Mouse (Mus musculus) duodenum, adult 2 months (tissue): ENCODE data around the gene Spred3. TPM values are rescaled to one million over a fixed set of nuclear protein-coding genes. Genes with fewer than 3 reads are reported as not detected.

Experiments used
- polyA plus RNA-seq: library from polyadenylated mRNA; depleted of rRNA; stranded (reverse); fragments of >200 nt; gene quantifications from 2 replicates; pipeline ENCODE4 v1.2.3, GENCODE M21; 2012; ENCODE audit warnings: low replicate concordance; rRNA removed

The Spred3 gene
- polyA plus RNA-seq, result 1.1 and 2.2 TPM in 2 replicates

DNA sequence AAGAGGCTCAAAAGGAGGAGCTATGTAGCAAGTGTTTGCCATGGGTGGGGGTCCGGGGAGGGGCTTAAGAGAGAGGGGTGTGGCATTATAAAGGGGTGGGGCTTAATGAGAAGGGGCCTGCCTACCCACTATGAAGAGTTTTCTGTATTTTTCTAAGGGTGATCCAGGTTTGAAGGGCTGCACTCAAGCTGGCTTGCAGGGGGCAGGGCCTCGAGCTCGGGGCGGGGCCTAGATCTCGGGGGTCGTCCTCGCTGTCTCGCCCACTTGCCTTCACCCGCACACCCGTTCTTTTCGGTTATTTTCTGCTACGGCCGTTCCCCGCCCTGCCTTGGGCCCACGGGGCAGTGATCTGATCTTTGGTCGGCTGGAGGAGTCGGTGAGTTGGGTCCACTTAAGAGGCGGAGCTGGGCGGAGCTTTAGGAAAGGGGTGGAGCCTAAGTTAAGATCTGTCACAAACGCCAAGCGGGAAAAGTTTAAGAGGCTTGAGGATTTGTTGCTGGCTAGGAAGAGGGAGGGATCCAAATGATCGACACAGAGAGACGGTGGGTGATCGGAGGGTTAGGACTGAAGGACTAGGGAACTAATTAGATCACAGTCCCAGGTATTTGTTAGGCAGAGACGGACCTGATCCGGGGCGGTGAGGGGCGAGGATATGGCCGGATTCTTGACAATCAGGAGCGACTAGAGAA lies at the start of gene Spred3, which contains the start of gene Ggn:
Gene Spred3 (minus strand): TSS at position 346 of the 689 bp plus-strand sequence.
Gene Ggn (plus strand): TSS at position 145 of the 689 bp plus-strand sequence.

DNA sequence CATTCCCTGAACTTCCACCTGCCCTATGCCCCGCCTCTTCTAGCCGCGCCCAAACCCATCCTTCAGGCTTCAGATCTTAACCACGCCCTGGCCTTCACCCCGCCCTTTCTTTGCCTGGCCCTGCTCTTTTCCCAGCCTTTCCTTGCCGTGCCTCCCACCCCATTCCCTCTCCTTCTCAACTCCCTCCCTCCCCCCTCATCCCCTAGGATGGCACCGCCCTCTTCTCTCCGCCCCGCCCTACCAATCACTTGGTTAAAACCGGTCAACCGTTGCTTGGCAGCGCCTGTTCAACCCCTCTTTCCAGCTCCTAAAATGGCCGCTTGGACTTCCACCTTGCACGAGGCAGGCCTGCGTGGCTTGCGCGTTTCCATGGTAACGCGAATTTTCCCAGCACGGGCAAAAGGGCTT lies 43.5 kb upstream of the Spred3 start, which contains the start of gene Catsperg1:
Gene Catsperg1 (minus strand): TSS at position 361 of the 408 bp plus-strand sequence.

DNA sequence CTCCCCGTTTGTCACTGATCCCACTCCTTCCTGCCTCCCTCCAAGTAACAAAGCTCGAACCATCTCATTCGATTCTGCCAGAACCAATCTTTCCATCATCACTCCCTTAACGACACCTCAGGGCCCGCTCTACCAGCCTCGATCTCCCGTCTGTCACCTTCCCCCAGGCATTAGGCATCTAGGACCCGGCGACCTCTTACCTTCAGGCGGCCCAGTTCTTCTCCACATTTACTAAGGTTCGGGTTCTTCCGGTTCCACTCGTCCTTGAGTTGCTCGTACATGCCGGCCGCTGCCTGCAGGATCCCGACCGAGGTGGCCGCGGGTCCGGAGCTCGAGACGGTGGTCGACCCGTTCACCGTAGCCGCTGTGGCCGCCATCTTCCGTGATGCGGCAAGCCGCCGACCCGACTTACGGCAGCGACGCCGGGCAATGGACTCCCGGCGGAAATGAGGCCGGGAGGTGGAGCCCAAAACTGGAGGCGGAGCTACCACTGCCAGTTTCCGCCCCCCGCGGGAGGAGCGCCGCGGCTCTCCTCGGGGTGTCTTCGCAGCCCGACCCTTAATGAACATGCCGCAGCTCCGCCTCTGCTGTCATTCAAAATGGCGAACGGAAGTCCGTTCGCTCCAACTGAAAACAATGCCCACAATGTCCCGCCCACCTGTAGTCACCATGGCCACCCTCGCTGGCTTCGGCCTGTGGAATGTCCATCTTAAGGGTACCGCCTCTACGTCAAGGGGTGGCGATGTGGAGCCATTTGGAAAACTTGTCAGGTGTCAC lies 10.1 kb upstream of the Spred3 start, which contains the start of gene Psmd8:
Gene Psmd8 (minus strand): TSS at position 625 of the 777 bp plus-strand sequence.

DNA sequence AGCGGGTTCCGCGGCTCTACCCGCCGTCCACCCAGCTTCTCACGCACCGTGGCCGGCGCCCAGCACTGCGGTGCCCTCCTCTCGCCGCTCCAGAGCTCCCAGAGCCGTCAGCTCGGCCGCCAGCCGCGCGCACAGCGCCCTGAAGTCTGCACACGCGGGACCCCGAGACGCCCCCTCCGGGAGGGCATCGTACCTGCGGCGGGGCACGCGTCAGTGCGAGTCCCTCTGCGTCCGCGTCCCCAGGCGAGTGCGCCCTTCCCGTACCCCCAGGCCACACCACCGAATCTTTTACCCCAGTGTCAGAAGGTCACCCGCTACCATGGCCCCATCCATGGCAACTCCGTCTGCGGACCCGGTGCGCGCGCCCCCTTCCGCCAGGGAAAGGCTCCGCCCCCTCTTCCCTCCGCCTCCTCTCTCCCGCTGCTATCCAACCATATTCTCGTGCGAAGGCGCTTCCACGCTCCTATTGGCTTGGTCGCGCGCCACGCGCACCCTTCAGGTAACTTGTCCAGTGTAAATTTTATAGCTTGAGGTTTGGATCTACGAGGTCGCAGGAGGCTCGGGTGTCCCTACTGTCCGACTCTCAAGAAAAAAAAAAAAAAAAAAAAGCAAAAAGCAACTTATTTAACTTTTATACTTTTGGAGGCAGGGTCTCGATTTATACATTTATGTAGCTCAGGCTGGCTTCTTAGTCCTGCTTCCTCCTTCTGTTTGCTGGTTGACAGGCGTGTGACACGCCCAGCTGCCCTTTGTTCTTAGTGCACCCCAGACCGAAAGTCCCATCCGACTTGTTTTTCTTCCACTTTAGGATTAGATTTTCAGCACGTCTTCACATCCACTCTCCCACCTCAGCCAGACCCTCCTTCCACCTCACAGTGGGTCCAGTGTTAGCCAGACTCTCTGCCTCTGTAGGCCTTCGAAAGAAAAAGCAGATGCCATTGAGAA lies 14.1 kb downstream of the Spred3 start, which contains the start of gene Fam98c:
Gene Fam98c (minus strand): TSS at position 397 of the 945 bp plus-strand sequence.

DNA sequence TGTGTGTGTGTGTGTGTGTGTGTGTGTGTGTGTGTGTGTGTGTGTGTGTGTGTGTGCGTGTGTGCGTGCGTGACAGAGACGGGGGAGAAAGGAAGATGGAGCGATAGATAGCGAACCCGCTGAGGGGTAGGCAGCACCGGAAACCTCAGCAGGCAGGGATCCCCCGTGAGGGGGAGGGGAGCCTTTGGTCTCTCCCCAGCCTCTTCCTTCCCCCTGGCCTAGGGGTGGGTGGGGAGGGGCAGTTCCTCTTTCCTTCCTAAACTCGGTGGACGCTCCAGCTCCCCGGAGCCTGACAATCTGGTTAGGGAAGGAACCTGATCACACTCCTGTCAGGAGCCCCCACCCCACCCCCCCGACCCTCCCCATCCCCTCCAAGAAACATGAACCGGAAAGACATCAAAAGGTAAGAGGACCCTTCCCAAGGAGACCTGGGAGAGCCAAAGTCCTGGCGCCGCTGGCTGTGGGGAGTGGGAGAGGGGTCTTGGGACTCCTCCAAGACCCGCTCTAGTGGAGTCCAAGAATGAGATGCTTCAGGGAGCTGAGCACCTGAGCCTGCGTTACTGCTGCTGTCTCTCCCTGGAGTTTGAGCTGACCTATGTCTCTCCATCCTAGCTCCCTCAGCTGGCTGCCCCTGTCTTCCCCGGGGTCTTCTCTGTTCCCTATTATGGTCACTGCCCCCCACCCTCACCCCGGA lies 35.4 kb downstream of the Spred3 start, which contains the start of gene Rasgrp4:
Gene Rasgrp4 (plus strand): TSS at position 159 of the 694 bp plus-strand sequence.

DNA sequence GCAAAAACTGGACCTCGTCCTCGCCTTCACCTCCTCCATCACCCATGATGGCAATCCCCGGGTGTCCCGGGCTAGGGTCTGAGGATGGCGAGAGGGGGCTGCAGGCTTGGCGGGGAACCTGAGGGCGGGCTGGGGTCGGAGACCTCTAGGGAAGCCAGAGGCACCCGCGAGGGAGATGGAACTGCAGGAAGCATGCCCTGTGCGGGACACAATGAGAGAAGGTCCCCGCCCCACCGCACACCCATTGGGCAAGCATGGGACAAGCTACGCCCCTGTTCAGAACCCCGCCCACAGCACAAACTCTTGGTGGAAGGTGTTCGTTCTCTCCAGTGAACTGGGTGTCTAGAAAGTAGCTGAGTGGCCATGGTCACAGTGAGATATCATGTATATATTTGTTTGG lies 45.2 kb downstream of the Spred3 start, which contains the start of gene Ryr1:
Gene Ryr1 (minus strand): TSS at position 210 of the 400 bp plus-strand sequence.

Other genes with a start within 250 kb of the Spred3 start
- gene Actn4, start 208.1 kb downstream of the Spred3 start, polyA plus RNA-seq, result 595 and 810 TPM in 2 replicates
- gene Eif3k, start 188.5 kb downstream of the Spred3 start, polyA plus RNA-seq, result 105 and 141 TPM in 2 replicates
- 8.1 and 21.6 TPM in 2 replicates for gene Map4k1, start 188.4 kb downstream of the Spred3 start, polyA plus RNA-seq
- under 0.01 and 0.05 TPM in 2 replicates for gene Ryr1, start 45.2 kb downstream of the Spred3 start, polyA plus RNA-seq
- gene Rasgrp4, start 35.6 kb downstream of the Spred3 start, polyA plus RNA-seq, result 3.5 and 4.2 TPM in 2 replicates
- 135 and 295 TPM in 2 replicates for gene Fam98c, start 14.2 kb downstream of the Spred3 start, polyA plus RNA-seq
- gene Ggn, start 201 bp downstream of the Spred3 start, polyA plus RNA-seq, result 0.97 and 1.5 TPM in 2 replicates
- gene Psmd8, start 10.3 kb upstream of the Spred3 start, polyA plus RNA-seq, result 80.4 and 112 TPM in 2 replicates
- 0.19 and 0.48 TPM in 2 replicates for gene Catsperg1, start 43.6 kb upstream of the Spred3 start, polyA plus RNA-seq
- 22.4 and 52.7 TPM in 2 replicates for gene Kcnk6, start 62.1 kb upstream of the Spred3 start, polyA plus RNA-seq
- gene Yif1b, start 67.9 kb upstream of the Spred3 start, polyA plus RNA-seq, result 56.6 and 58.6 TPM in 2 replicates
- gene 2200002D01Rik, start 78.1 kb upstream of the Spred3 start, polyA plus RNA-seq, result 437 and 814 TPM in 2 replicates
- 764 and 2,886 TPM in 2 replicates for gene Spint2, start 111.5 kb upstream of the Spred3 start, polyA plus RNA-seq
- 21.4 and 39.1 TPM in 2 replicates for gene Ppp1r14a, start 118.9 kb upstream of the Spred3 start, polyA plus RNA-seq
- gene Dpf1, start 133.5 kb upstream of the Spred3 start, polyA plus RNA-seq, result 0.48 and 2.4 TPM in 2 replicates